Mouse (Mus musculus): ENCODE data around the gene Cd79b.
"Not testable (repeated sequence)": the region's sequence is repeated elsewhere in the genome, so short reads cannot be mapped to it uniquely, and the experiment has no call there.

Cd79b gene

GRCm38 (mm10) chr11:106314333-106314812 lies at the start of gene Cd79b:
TSS of gene Cd79b (minus strand) at chr11:106314762.
- in situ Hi-C loops (cut with MboI, MseI) = no loop called here

- in situ Hi-C loops (cut with MboI, MseI) = no loop called here
Observed at GRCm38 (mm10) chr11:106359350-106359749, 44.8 kb upstream of the Cd79b start.

GRCm38 (mm10) chr11:106355382-106356128 lies 41.0 kb upstream of the Cd79b start:
- in situ Hi-C loops (cut with MboI, MseI) = no loop called here

GRCm38 (mm10) chr11:106354181-106354580 lies 39.6 kb upstream of the Cd79b start:
- in situ Hi-C loops (cut with MboI, MseI) = no loop called here

GRCm38 (mm10) chr11:106353188-106353587 lies 38.6 kb upstream of the Cd79b start, which contains the start of gene Scn4a:
TSS of gene Scn4a (minus strand) at chr11:106353288.
- in situ Hi-C loops (cut with MboI, MseI) = no loop called here

GRCm38 (mm10) chr11:106351941-106352340 lies 37.4 kb upstream of the Cd79b start:
- in situ Hi-C loops (cut with MboI, MseI) = no loop called here

- in situ Hi-C loops (cut with MboI, MseI) = no loop called here
Observed at GRCm38 (mm10) chr11:106351253-106351652, 36.7 kb upstream of the Cd79b start.

- in situ Hi-C loops (cut with MboI, MseI) = no loop called here
Observed at GRCm38 (mm10) chr11:106350853-106351252, 36.3 kb upstream of the Cd79b start.

GRCm38 (mm10) chr11:106349772-106350171 lies 35.2 kb upstream of the Cd79b start:
- in situ Hi-C loops (cut with MboI, MseI) = no loop called here

- in situ Hi-C loops (cut with MboI, MseI) = loop anchor here in 1 of 2 experiments (5.0 kb wide), 1 partner anchor 1102 kb away; no protein-coding TSS in a partner anchor
Observed at GRCm38 (mm10) chr11:106344910-106345309, 30.3 kb upstream of the Cd79b start.

GRCm38 (mm10) chr11:106340990-106341520 lies 26.5 kb upstream of the Cd79b start:
- in situ Hi-C loops (cut with MboI, MseI) = loop anchor here in 1 of 2 experiments (5.0 kb wide), 1 partner anchor 1106 kb away; no protein-coding TSS in a partner anchor

GRCm38 (mm10) chr11:106339323-106339722 lies 24.8 kb upstream of the Cd79b start:
- in situ Hi-C loops (cut with MboI, MseI) = not testable (repeated sequence)

- in situ Hi-C loops (cut with MboI, MseI) = no loop called here
Observed at GRCm38 (mm10) chr11:106338870-106339269, 24.3 kb upstream of the Cd79b start.

GRCm38 (mm10) chr11:106338029-106338428 lies 23.5 kb upstream of the Cd79b start:
- in situ Hi-C loops (cut with MboI, MseI) = no loop called here

- in situ Hi-C loops (cut with MboI, MseI) = no loop called here
Observed at GRCm38 (mm10) chr11:106334066-106334465, 19.5 kb upstream of the Cd79b start.

GRCm38 (mm10) chr11:106332458-106332857 lies 17.9 kb upstream of the Cd79b start:
- in situ Hi-C loops (cut with MboI, MseI) = no loop called here

- in situ Hi-C loops (cut with MboI, MseI) = loop anchor here (10.0 kb wide), 2 partner anchors 55 to 385 kb away; partner anchors contain the start of gene Icam2 (in 1 of the 2)
Observed at GRCm38 (mm10) chr11:106329682-106330081, 15.1 kb upstream of the Cd79b start.

- in situ Hi-C loops (cut with MboI, MseI) = loop anchor here (10.0 kb wide), 2 partner anchors 56 to 384 kb away; partner anchors contain the start of gene Icam2 (in 1 of the 2)
Observed at GRCm38 (mm10) chr11:106329128-106329527, 14.6 kb upstream of the Cd79b start.

GRCm38 (mm10) chr11:106328521-106328920 lies 14.0 kb upstream of the Cd79b start:
- in situ Hi-C loops (cut with MboI, MseI) = loop anchor here (10.0 kb wide), 2 partner anchors 56 to 384 kb away; partner anchors contain the start of gene Icam2 (in 1 of the 2)

GRCm38 (mm10) chr11:106326475-106326874 lies 11.9 kb upstream of the Cd79b start:
- in situ Hi-C loops (cut with MboI, MseI) = loop anchor here (10.0 kb wide), 2 partner anchors 58 to 382 kb away; partner anchors contain the start of gene Icam2 (in 1 of the 2)

GRCm38 (mm10) chr11:106325566-106326206 lies 11.1 kb upstream of the Cd79b start:
- in situ Hi-C loops (cut with MboI, MseI) = loop anchor here (10.0 kb wide), 2 partner anchors 59 to 381 kb away; partner anchors contain the start of gene Icam2 (in 1 of the 2)

- in situ Hi-C loops (cut with MboI, MseI) = loop anchor here (5.0 to 10.0 kb wide), 3 partner anchors 60 to 380 kb away; partner anchors contain the start of gene Icam2 (in 1 of the 2)
Observed at GRCm38 (mm10) chr11:106324858-106325257, 10.3 kb upstream of the Cd79b start.
